In genomic region chr7:122391382-122391781, GRCm38 (mm10) we compare ENCODE assay signal across 15 mouse cellular contexts.
DNase-seq lines count a peak whose midpoint lies in the region; ATAC-seq and TF ChIP-seq lines count a peak whose summit lies in the region.
"Had no signal": no experiment of that assay in that cellular context is flagged by ENCODE, and none has a peak within 500 bp of the region (broad histone marks: within the 10 kb centered on the region; RNA-seq: fewer than 3 reads in every experiment).

No protein-coding gene starts in this region.

- H3K4me3 ChIP-seq in liver, postnatal 0 days (ENCODE audit: low read depth, low read length): no peak overlapping the region
- no peak overlapping the region for H3K4me3 ChIP-seq in liver, embryonic 11.5 days (ENCODE audit: low read depth, low read length)
- no peak overlapping the region for H3K4me3 ChIP-seq in stomach, postnatal 0 days (ENCODE audit: low read depth, low read length)
- H3K4me3 ChIP-seq: heart, adult 2 months; liver, embryonic 13.5 days had no signal

- H3K9ac ChIP-seq in liver, postnatal 0 days (replicated peaks): no peak overlapping the region
- no peak overlapping the region for H3K9ac ChIP-seq in liver, embryonic 11.5 days (ENCODE audit: low read depth, low read length)
- no peak overlapping the region for H3K9ac ChIP-seq in stomach, postnatal 0 days (ENCODE audit: low read length)
- H3K9ac ChIP-seq: liver, embryonic 13.5 days had no signal

- 51% methylated on average over 3 of the region's 3 CpGs for WGBS in liver, postnatal 0 days (ENCODE audit: insufficient replicate concordance)
- 69% methylated on average over 3 of the region's 3 CpGs for WGBS in liver, embryonic 11.5 days
- 65% methylated on average over 3 of the region's 3 CpGs for WGBS in stomach, postnatal 0 days

- H3K27ac ChIP-seq in liver, postnatal 0 days (ENCODE audit: low read depth): no peak overlapping the region
- no peak overlapping the region for H3K27ac ChIP-seq in liver, embryonic 11.5 days (ENCODE audit: low read depth, low read length)
- H3K27ac ChIP-seq in stomach, postnatal 0 days (replicated peaks): no peak overlapping the region
- H3K27ac ChIP-seq: heart, adult 2 months; liver, embryonic 13.5 days had no signal

- H3K36me3 ChIP-seq in liver, postnatal 0 days (replicated peaks; ENCODE audit: insufficient read depth, low read length): no peaks in the 10 kb centered on the region
- H3K36me3 ChIP-seq in liver, embryonic 11.5 days (ENCODE audit: control insufficient read depth, insufficient read depth, low read length): no peaks in the 10 kb centered on the region
- H3K36me3 ChIP-seq in stomach, postnatal 0 days (ENCODE audit: control insufficient read depth, insufficient read depth, low read length): no peaks in the 10 kb centered on the region
- H3K36me3 ChIP-seq: liver, embryonic 13.5 days had no signal

- H3K4me1 ChIP-seq in liver, postnatal 0 days (ENCODE audit: insufficient read depth): peaks cover 10% of the 10 kb centered on the region
- no peaks in the 10 kb centered on the region for H3K4me1 ChIP-seq in liver, embryonic 11.5 days (replicated peaks; ENCODE audit: control insufficient read depth, insufficient read depth, low read length)
- no peaks in the 10 kb centered on the region for H3K4me1 ChIP-seq in stomach, postnatal 0 days (replicated peaks; ENCODE audit: control insufficient read depth, insufficient read depth)
- H3K4me1 ChIP-seq: liver, embryonic 13.5 days had no signal

- no peaks in the 10 kb centered on the region for H3K9me3 ChIP-seq in liver, postnatal 0 days (ENCODE audit: low read length)
- H3K9me3 ChIP-seq in liver, embryonic 11.5 days (ENCODE audit: control insufficient read depth, low read length): no peaks in the 10 kb centered on the region
- H3K9me3 ChIP-seq in stomach, postnatal 0 days (ENCODE audit: control insufficient read depth, low read length): no peaks in the 10 kb centered on the region
- H3K9me3 ChIP-seq: liver, embryonic 13.5 days had no signal

- TF ChIP-seq CTCF in liver, postnatal 0 days (IDR thresholded peaks at IDR 0.05; ENCODE audit: low read depth): peak; percentile 38
- peak; percentile 45 for TF ChIP-seq CTCF in stomach, postnatal 0 days (IDR thresholded peaks at IDR 0.05; ENCODE audit: low read depth)

- no peak overlapping the region for H3K4me2 ChIP-seq in liver, postnatal 0 days (ENCODE audit: low read depth, low read length)
- no peak overlapping the region for H3K4me2 ChIP-seq in liver, embryonic 11.5 days
- no peak overlapping the region for H3K4me2 ChIP-seq in stomach, postnatal 0 days (replicated peaks; ENCODE audit: low read depth)
- H3K4me2 ChIP-seq: liver, embryonic 13.5 days had no signal

- intact Hi-C loops in heart, postnatal 10 days (cut with DNase I): no loop called here

- TF ChIP-seq EP300 in liver, postnatal 0 days (IDR thresholded peaks at IDR 0.05; ENCODE audit: low read depth): no peak
- no peak for TF ChIP-seq EP300 in stomach, postnatal 0 days (optimal IDR thresholded peaks at IDR 0.05)

- peak; percentile 56 to 64 for DNase-seq in cerebellum, postnatal 10 days
- DNase-seq in cerebellum, postnatal 25 days: no peak
- DNase-seq in liver, postnatal 0 days: no peak
- no peak for DNase-seq in liver, embryonic 11.5 days (ENCODE audit: low spot score)
- peak; percentile 40 for DNase-seq in R1 (ENCODE audit: low read depth, low spot score)
- DNase-seq in stomach, postnatal 0 days (ENCODE audit: low spot score): no peak
- DNase-seq in adrenal gland, adult 8-10 months: no peak
- DNase-seq in heart, postnatal 10 days: no peak
- DNase-seq: adrenal gland, postnatal 25 days; cerebellum, adult 11 months; heart, adult 2 months; heart, postnatal 36 days; kidney, adult 18-20 months; liver, embryonic 13.5 days; right cerebral cortex, postnatal 25 days had no signal

- H3K27me3 ChIP-seq in liver, postnatal 0 days (ENCODE audit: insufficient read depth, low read length): no peaks in the 10 kb centered on the region
- H3K27me3 ChIP-seq in liver, embryonic 11.5 days (replicated peaks; ENCODE audit: control insufficient read depth, insufficient read depth, low read length): no peaks in the 10 kb centered on the region
- no peaks in the 10 kb centered on the region for H3K27me3 ChIP-seq in stomach, postnatal 0 days (ENCODE audit: control insufficient read depth, insufficient read depth, low read length)
- H3K27me3 ChIP-seq: liver, embryonic 13.5 days had no signal

- ATAC-seq in liver, postnatal 0 days: no peak
- ATAC-seq in liver, embryonic 11.5 days (replicated peaks; ENCODE audit: low FRiP score): no peak
- no peak for ATAC-seq in stomach, postnatal 0 days (ENCODE audit: low FRiP score, low TSS enrichment)

Comparison
In these comparisons a context has a peak if more than half of its experiments do, and no peak if none do; other contexts are left out.
1. DNase-seq: peak in cerebellum, postnatal 10 days (2 of 2) and R1 (single experiment); none in cerebellum, postnatal 25 days (0 of 2), liver, postnatal 0 days (single experiment), liver, embryonic 11.5 days (single experiment), stomach, postnatal 0 days (single experiment), adrenal gland, adult 8-10 months (single experiment) and heart, postnatal 10 days (0 of 2).